Mouse (Mus musculus) neural tube, embryonic 11.5 days (tissue): Measurements from ENCODE around the gene Bms1. TPM values are rescaled to one million over a fixed set of nuclear protein-coding genes. Genes with fewer than 3 reads are reported as not detected.

Experiments used
- ATAC-seq: fragments of 200-750 bp; cut with Nextera tagmentation; 2 replicates; pipeline ENCODE4 v1.8.0; 2017; ENCODE audit warnings: moderate number of reproducible peaks, mild to moderate bottlenecking, moderate TSS enrichment, moderate library complexity; ENCODE audit not compliant: insufficient read depth, low FRiP score, low TSS enrichment
- DNase-seq: peaks from one replicate; pipeline ENCODE4 v3.0.0-alpha.2; 2015; ENCODE audit warnings: low spot score
- H3K27ac ChIP-seq: fragments of 300-500 bp; sonication (generic); 2 replicates; pipeline ENCODE4 v1.5.1; 2014; ENCODE audit warnings: low read depth, mild to moderate bottlenecking, low read length
- H3K27me3 ChIP-seq: fragments of 300-500 bp; sonication (generic); 2 replicates; pipeline ENCODE4 v1.6.1; 2014; ENCODE audit warnings: mild to moderate bottlenecking, low read length, mixed read lengths; ENCODE audit not compliant: control insufficient read depth, insufficient read depth
- H3K36me3 ChIP-seq: fragments of 300-500 bp; sonication (generic); 2 replicates; pipeline ENCODE4 v1.6.1; 2014; ENCODE audit warnings: mild to moderate bottlenecking, low read length, moderate library complexity, mixed read lengths; ENCODE audit not compliant: control insufficient read depth, insufficient read depth
- H3K4me1 ChIP-seq: fragments of 300-500 bp; sonication (generic); 2 replicates; pipeline ENCODE4 v1.6.1; 2014; ENCODE audit warnings: low read length, mixed read lengths; ENCODE audit not compliant: control insufficient read depth, insufficient read depth
- H3K4me2 ChIP-seq: fragments of 300-500 bp; sonication (generic); 2 replicates; pipeline ENCODE4 v1.6.1; 2014; ENCODE audit warnings: low read depth, mild to moderate bottlenecking, moderate library complexity
- H3K4me3 ChIP-seq: fragments of 300-500 bp; sonication (generic); 2 replicates; pipeline ENCODE4 v1.5.1; 2014; ENCODE audit warnings: low read depth, low read length
- H3K9ac ChIP-seq: fragments of 300-500 bp; sonication (generic); 2 replicates; pipeline ENCODE4 v1.6.1; 2014; ENCODE audit warnings: mild to moderate bottlenecking, low read length
- H3K9me3 ChIP-seq: fragments of 300-500 bp; sonication (generic); 2 replicates; pipeline ENCODE4 v1.6.1; 2016; ENCODE audit warnings: low read length; ENCODE audit not compliant: control insufficient read depth
- WGBS: fragments of 180-500 bp; shearing (Covaris S2); extraction: QIAGEN DNeasy Blood & Tissue Kit; methylation state at CpG from one replicate; pipeline ENCODE4 v1.1.7; 2014; 5-methylcytosine and 5-hydroxymethylcytosine counted together
- polyA plus RNA-seq: library from polyadenylated mRNA; unstranded; fragments of >200 nt; fragmentation: Nextera tagmentation; extraction: Ambion mirVana; gene quantifications from 2 replicates; pipeline ENCODE4 v1.2.1, GENCODE M21; 2014

The Bms1 gene
- polyA plus RNA-seq, 1 experiment from 2014 or later: 50.0 TPM

DNA sequence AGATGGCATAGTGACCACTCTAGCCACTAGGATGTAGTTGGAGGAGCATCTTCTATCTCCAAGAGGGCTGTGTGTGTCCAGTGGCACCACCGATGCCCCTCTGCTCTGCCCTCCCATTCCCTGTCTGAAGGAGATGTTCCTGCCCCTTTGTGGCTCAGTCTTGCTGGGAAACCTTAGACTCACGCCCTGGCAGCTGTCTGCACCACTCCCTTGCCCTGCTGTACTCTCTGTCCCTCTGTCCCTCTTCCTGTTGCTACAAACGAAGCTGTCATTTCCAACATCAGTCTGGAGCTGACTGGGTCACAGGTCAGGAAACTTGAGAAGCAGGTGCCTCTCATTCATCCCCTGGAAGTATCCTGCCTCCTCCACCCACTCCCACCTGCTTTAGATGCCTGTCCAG, 43.8 kb downstream of the Bms1 start:
- 47% methylated on average over 3 of the region's 3 CpGs for whole genome bisulfite sequencing
- H3K4me3 ChIP-seq: no peak overlapping the region
- no peak for ATAC-seq
- no peak for DNase-seq
- no peaks in the 10 kb centered on the region for H3K9me3 ChIP-seq
- H3K4me1 ChIP-seq: no peaks in the 10 kb centered on the region
- no peak overlapping the region for H3K27ac ChIP-seq
- H3K27me3 ChIP-seq: no peaks in the 10 kb centered on the region
- H3K9ac ChIP-seq: no peak overlapping the region
- H3K36me3 ChIP-seq: no peaks in the 10 kb centered on the region
- H3K4me2 ChIP-seq: no peak overlapping the region

DNA sequence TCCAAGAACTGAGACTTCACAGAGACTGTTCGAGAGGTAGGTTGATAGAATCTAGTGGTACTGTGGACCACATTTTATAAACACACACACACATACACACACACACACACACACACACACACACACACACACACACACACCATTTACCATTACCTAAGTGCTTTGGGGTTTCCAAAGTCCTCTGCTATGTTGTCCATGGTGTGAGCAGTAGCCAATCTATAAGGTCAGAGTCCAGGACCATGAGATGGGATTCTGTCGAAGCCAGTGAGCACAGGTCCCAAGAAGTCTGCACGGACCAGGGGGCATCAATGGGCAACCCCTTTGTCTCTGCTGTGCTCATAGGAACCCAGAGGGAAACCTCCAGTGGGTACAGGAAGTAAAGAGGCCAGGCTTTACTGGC, 44.2 kb downstream of the Bms1 start:
- no peaks in the 10 kb centered on the region for H3K27me3 ChIP-seq
- no peak for ATAC-seq
- H3K27ac ChIP-seq: no peak overlapping the region
- 85% methylated on average over 3 of the region's 3 CpGs for WGBS
- H3K4me3 ChIP-seq: no peak overlapping the region
- no peaks in the 10 kb centered on the region for H3K9me3 ChIP-seq
- no peaks in the 10 kb centered on the region for H3K4me1 ChIP-seq
- no peak overlapping the region for H3K9ac ChIP-seq
- no peak for DNase-seq
- H3K4me2 ChIP-seq: no peak overlapping the region
- no peaks in the 10 kb centered on the region for H3K36me3 ChIP-seq

DNA sequence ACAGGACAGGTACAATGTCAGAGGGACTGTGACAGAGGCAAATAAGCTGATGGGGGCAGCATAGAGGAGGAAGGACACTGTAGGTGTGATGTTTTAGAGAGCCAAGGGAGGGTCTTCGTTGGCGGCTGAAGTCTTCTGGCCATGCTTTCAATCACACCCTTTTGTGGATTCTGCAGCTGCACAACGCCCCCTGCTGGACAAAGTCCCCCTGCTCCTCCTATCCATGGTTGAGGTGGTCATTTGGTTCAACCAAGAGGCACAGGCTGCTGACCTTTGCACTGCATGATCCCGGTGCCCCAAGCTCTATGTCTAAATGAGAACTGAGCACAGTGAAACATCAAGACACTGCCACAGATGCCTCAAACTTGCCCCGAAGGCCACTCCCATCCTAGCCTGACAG, 46.0 kb downstream of the Bms1 start:
- DNase-seq: peak; percentile 57
- Histone ChIP-seq H3K27ac (no peak overlapping the region), H3K9ac (no peak overlapping the region), H3K4me1 (no peaks in the 10 kb centered on the region), H3K9me3 (no peaks in the 10 kb centered on the region), H3K27me3 (no peaks in the 10 kb centered on the region), H3K4me2 (no peak overlapping the region), H3K36me3 (no peaks in the 10 kb centered on the region), H3K4me3 (no peak overlapping the region)
- 38% methylated on average over 5 of the region's 5 CpGs for WGBS
- ATAC-seq: no peak

DNA sequence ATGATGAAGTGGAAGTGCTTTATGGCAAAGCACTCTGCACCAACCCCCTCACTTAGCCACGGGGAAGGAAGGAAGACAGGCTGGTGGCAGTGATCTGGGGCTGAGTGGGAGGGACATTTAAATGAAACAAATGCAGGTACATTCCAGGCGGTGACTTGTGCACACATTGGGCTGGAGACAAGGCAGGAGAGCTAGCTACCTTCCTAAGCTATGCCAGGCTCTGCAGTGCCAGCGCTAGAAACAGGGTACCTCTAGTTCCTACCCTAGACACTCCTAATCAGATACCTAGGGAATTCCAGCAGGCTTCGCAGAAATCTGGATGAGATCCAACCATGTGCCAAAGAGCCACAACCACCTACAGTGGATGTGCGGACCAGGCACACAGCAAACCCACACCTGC, 46.5 kb downstream of the Bms1 start:
- Histone ChIP-seq H3K9me3 (no peaks in the 10 kb centered on the region), H3K4me2 (no peak overlapping the region), H3K27me3 (no peaks in the 10 kb centered on the region), H3K4me3 (no peak overlapping the region), H3K4me1 (no peaks in the 10 kb centered on the region), H3K36me3 (no peaks in the 10 kb centered on the region), H3K9ac (no peak overlapping the region), H3K27ac (no peak overlapping the region)
- ATAC-seq: no peak
- no peak for DNase-seq
- WGBS: 82% methylated on average over 5 of the region's 5 CpGs

DNA sequence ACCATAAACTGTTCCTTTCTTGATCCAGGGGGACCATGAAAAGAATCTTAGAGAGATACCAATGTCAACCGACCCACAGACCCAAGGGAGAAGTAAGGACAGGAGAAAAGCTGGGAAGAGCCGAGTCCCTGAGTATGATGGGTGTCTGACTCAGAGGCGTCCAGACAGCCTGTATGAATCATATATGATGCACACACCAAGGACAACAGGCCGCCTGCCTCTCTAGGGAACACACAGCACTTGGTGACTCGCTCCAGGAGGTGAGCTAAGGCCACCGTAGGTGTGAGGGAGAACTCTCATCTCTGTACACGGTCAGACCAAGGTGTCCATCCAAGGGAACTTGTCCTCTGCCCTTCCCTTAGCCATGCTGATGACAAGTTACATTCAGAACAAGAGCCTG, 51.8 kb downstream of the Bms1 start:
- no peak overlapping the region for H3K4me3 ChIP-seq
- 82% methylated on average over 7 of the region's 7 CpGs for WGBS
- no peak overlapping the region for H3K9ac ChIP-seq
- H3K36me3 ChIP-seq: no peaks in the 10 kb centered on the region
- no peak overlapping the region for H3K27ac ChIP-seq
- no peak overlapping the region for H3K4me2 ChIP-seq
- no peak for DNase-seq
- H3K4me1 ChIP-seq: no peaks in the 10 kb centered on the region
- no peak for ATAC-seq
- H3K27me3 ChIP-seq: no peaks in the 10 kb centered on the region
- H3K9me3 ChIP-seq: no peaks in the 10 kb centered on the region

DNA sequence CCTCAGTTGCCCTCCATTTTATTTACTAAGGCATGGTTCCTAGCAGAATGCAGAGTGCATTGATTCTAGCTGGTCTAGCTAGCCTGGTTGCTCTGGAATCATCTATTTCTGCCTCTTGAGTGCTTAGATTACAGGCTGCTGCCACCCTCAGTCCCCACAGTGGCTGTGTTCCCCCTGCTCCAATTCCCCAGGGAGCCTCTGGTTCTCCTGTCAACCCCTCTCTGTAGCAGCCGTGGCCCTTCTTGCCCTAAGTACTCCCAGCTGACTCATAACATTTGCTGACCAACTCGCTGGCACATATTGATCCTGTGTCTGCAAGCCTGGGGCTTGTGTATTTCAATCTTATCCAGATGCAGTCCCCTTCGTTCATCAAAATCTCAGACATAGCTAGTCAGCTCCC, 53.1 kb downstream of the Bms1 start:
- Histone ChIP-seq H3K4me2 (no peak overlapping the region), H3K9me3 (no peaks in the 10 kb centered on the region), H3K4me1 (no peaks in the 10 kb centered on the region), H3K27ac (no peak overlapping the region), H3K9ac (no peak overlapping the region), H3K36me3 (no peaks in the 10 kb centered on the region), H3K27me3 (no peaks in the 10 kb centered on the region), H3K4me3 (no peak overlapping the region)
- DNase-seq (no peak), ATAC-seq (no peak)
- WGBS: 57% methylated on average over 3 of the region's 3 CpGs

DNA sequence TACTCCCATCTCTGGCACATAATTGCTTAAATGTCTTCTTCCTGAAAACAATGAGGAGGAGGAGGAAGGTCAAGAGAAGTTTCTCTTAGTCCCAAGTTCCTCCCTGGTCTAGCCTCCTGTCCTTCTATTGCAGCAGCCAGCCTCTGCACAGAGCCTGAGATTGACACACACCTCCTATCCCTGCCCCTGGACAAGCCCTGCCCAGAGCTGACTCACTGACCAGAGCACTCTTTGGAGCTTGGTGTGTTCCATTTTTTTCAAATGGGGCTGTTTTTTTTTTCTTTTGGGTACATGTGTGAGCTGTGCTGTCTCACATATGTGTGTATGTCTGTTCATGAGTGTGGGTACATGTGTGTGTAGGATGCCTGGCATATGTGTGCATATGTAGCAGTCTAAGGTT, 53.5 kb downstream of the Bms1 start:
- Histone ChIP-seq H3K4me3 (no peak overlapping the region), H3K27me3 (no peaks in the 10 kb centered on the region), H3K9me3 (no peaks in the 10 kb centered on the region), H3K27ac (no peak overlapping the region), H3K9ac (no peak overlapping the region), H3K4me2 (no peak overlapping the region), H3K36me3 (no peaks in the 10 kb centered on the region), H3K4me1 (no peaks in the 10 kb centered on the region)
- no peak for DNase-seq
- no peak for ATAC-seq

DNA sequence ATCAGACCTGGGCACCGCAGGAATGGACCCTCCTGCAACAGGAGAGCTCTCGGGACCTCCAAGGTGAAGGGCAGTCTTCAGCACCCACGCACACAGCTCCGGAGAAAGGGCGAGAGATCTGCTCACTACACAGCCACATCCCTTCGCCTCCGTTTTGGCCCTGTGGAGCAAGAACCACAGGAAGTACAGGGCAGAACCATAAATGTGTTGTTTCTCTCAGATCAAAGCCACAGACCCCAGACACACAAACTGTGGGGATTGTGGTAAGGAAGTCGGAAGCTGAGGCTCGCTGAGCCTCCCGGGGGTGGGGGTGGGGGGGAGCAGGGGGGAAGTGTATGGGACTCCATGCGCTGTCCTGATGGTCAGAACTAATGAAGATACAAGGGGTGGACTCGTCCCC, 68.9 kb downstream of the Bms1 start:
- ATAC-seq (no peak), DNase-seq (no peak)
- no peak overlapping the region for H3K4me2 ChIP-seq
- H3K9me3 ChIP-seq: no peaks in the 10 kb centered on the region
- no peak overlapping the region for H3K27ac ChIP-seq
- 55% methylated on average over 12 of the region's 12 CpGs for WGBS
- H3K4me3 ChIP-seq: no peak overlapping the region
- H3K27me3 ChIP-seq: no peaks in the 10 kb centered on the region
- H3K4me1 ChIP-seq: no peaks in the 10 kb centered on the region
- no peaks in the 10 kb centered on the region for H3K36me3 ChIP-seq
- H3K9ac ChIP-seq: no peak overlapping the region

DNA sequence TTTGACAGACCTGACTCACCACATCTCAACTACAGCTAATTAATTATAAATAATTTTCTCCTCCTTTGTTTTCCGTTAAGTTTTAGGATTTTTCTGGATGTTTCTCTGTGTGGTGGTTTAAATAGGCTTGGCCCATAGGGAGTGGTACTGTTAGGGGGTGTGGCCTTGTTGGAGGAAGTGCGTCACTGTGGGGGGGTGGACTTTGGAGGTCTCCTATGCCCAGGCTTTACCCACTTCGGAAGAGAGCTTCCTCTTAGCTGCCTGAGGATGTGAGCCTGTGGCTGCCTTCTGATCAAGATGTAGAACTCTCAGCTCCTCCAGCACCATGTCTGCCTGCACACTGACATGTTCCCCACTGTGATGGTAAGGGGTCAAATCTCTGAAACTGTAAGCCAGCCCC, 71.1 kb downstream of the Bms1 start:
- ATAC-seq: no peak

More for the DNA sequence above, 71.1 kb downstream of the Bms1 start:
- no peak for DNase-seq
- Histone ChIP-seq H3K4me2 (no peak overlapping the region), H3K9me3 (no peaks in the 10 kb centered on the region), H3K4me3 (no peak overlapping the region), H3K27ac (no peak overlapping the region), H3K4me1 (no peaks in the 10 kb centered on the region), H3K9ac (no peak overlapping the region), H3K36me3 (no peaks in the 10 kb centered on the region), H3K27me3 (no peaks in the 10 kb centered on the region)
- WGBS: 82% methylated on average over 3 of the region's 3 CpGs
